Mouse (Mus musculus) forebrain, embryonic 14.5 days (tissue): ENCODE data around the gene Pih1d2. TPM values are rescaled to one million over a fixed set of nuclear protein-coding genes. Genes with fewer than 3 reads are reported as not detected.

Source experiments
- ATAC-seq: fragments of 200-750 bp; cut with Nextera tagmentation; 2 replicates; pipeline ENCODE4 v1.8.0; 2017; ENCODE audit warnings: mild to moderate bottlenecking, moderate library complexity
- DNase-seq: peaks from one replicate; pipeline ENCODE4 v3.0.0-alpha.2; 2015; ENCODE audit warnings: low spot score
- H3K27ac ChIP-seq: fragments of 300-500 bp; sonication (generic); 2 replicates; pipeline ENCODE4 v1.5.1; 2014; ENCODE audit warnings: low read depth, mild to moderate bottlenecking, control low read depth, low read length, moderate library complexity
- H3K27me3 ChIP-seq: fragments of 300-500 bp; sonication (generic); replicated peaks from 2 replicates; pipeline ENCODE4 v1.6.1; 2014; ENCODE audit warnings: low read length, control low read depth, mixed read lengths; ENCODE audit not compliant: control insufficient read depth, insufficient read depth
- H3K36me3 ChIP-seq: fragments of 300-500 bp; sonication (generic); 2 replicates; pipeline ENCODE4 v1.6.1; 2014; ENCODE audit warnings: low read length, control low read depth; ENCODE audit not compliant: control insufficient read depth, insufficient read depth
- H3K4me1 ChIP-seq: fragments of 300-500 bp; sonication (generic); 2 replicates; pipeline ENCODE4 v1.6.1; 2014; ENCODE audit warnings: antibody characterized with exemption, low read length, control low read depth; ENCODE audit not compliant: control insufficient read depth, insufficient read depth
- H3K4me2 ChIP-seq: fragments of 300-500 bp; sonication (generic); 2 replicates; pipeline ENCODE4 v1.6.1; 2014; ENCODE audit warnings: mild to moderate bottlenecking, control low read depth, low read length
- H3K4me3 ChIP-seq: fragments of 300-500 bp; sonication (generic); 2 replicates; pipeline ENCODE4 v1.5.1; 2014; ENCODE audit warnings: low read depth, low read length, control low read depth
- H3K9ac ChIP-seq: fragments of 300-500 bp; sonication (generic); 2 replicates; pipeline ENCODE4 v1.6.1; 2014; ENCODE audit warnings: mild to moderate bottlenecking, low read length, control low read depth, moderate library complexity
- H3K9me3 ChIP-seq: fragments of 300-500 bp; sonication (generic); replicated peaks from 2 replicates; pipeline ENCODE4 v1.6.1; 2016; ENCODE audit warnings: low read length, control low read depth, mixed read lengths; ENCODE audit not compliant: control insufficient read depth
- WGBS: fragments of 180-500 bp; shearing (Covaris S2); extraction: QIAGEN DNeasy Blood & Tissue Kit; methylation state at CpG from one replicate; pipeline ENCODE4 v1.1.7; 2014; 5-methylcytosine and 5-hydroxymethylcytosine counted together
- polyA plus RNA-seq: library from polyadenylated mRNA; unstranded; fragments of >200 nt; fragmentation: Nextera tagmentation; extraction: Ambion mirVana; gene quantifications from 2 replicates; pipeline ENCODE4 v1.2.1, GENCODE M21; 2014

The Pih1d2 gene
- polyA plus RNA-seq, 1 experiment from 2014 or later = 5.1 TPM

DNA sequence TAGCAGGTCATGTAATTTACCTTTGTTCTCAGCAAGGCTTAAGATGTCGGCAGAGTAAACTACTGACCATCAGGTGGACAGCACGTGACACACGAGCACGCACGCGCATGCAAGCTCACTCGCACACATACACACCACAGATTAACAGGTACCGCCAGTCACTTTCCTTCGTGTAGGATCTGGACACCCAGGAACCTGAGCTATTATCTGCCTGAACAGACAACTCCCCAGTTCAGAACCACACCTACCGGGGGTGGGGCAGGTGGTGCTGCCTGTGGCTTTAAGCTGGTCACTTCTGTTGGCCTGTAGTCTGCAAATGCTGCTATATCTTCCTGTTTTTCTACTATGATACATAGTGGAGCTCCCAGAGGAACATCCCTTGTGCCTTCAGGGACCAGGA lies 33.4 kb downstream of the Pih1d2 start:
- DNase-seq (no peak), ATAC-seq (no peak)
- H3K27me3 ChIP-seq = no peaks in the 10 kb centered on the region
- H3K27ac ChIP-seq = no peak overlapping the region
- no peak overlapping the region for H3K4me2 ChIP-seq
- no peaks in the 10 kb centered on the region for H3K4me1 ChIP-seq
- WGBS = 95% methylated on average over 10 of the region's 10 CpGs
- H3K4me3 ChIP-seq = no peak overlapping the region
- H3K9ac ChIP-seq = no peak overlapping the region
- H3K36me3 ChIP-seq = peaks cover 84% of the 10 kb centered on the region
- no peaks in the 10 kb centered on the region for H3K9me3 ChIP-seq

GRCm38 (mm10) chr9:50658391-50658790 lies 41.3 kb downstream of the Pih1d2 start:
- ATAC-seq (no peak), DNase-seq (peak; percentile 35)
- H3K9me3 ChIP-seq = no peaks in the 10 kb centered on the region
- no peak overlapping the region for H3K27ac ChIP-seq
- peak overlapping the region; percentile 79 for H3K4me2 ChIP-seq
- peak overlapping the region; percentile 88 for H3K4me3 ChIP-seq
- WGBS = 21% methylated on average over 5 of the region's 5 CpGs
- peaks cover 30% of the 10 kb centered on the region for H3K36me3 ChIP-seq
- H3K27me3 ChIP-seq = no peaks in the 10 kb centered on the region
- peak overlapping the region; percentile 93 for H3K9ac ChIP-seq
- H3K4me1 ChIP-seq = peaks cover 11% of the 10 kb centered on the region

DNA sequence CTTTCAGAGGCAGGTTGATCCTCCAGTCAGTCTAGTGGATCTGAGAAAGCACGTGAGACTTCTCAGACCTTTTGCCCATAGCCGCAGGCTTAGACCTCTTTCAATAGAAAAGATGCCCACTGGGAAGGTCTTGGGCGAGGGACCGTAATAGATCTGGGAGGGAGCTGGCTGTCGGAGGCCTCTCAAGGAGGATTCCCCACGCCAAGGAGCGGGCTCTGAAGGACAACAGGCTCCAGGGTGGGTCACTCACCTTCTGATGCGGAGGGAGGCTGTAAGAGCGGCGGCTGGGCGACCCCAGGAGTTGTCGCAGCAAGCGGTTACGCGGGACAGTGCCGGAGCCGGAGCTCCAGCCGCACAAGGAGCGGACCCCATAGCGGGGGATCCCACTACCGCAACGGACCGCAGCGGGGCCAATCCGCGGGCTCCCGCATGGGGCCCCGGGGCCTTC lies 41.8 kb downstream of the Pih1d2 start:
- Histone ChIP-seq H3K9ac (peak overlapping the region; percentile 93), H3K27me3 (no peaks in the 10 kb centered on the region), H3K36me3 (peaks cover 26% of the 10 kb centered on the region), H3K4me1 (peaks cover 11% of the 10 kb centered on the region), H3K27ac (peak overlapping the region; percentile 77), H3K4me2 (peak overlapping the region; percentile 79), H3K4me3 (peak overlapping the region; percentile 88), H3K9me3 (no peaks in the 10 kb centered on the region)
- DNase-seq (no peak), ATAC-seq (peak; percentile 59)
- under 1% methylated on average over 28 of the region's 28 CpGs for WGBS

DNA sequence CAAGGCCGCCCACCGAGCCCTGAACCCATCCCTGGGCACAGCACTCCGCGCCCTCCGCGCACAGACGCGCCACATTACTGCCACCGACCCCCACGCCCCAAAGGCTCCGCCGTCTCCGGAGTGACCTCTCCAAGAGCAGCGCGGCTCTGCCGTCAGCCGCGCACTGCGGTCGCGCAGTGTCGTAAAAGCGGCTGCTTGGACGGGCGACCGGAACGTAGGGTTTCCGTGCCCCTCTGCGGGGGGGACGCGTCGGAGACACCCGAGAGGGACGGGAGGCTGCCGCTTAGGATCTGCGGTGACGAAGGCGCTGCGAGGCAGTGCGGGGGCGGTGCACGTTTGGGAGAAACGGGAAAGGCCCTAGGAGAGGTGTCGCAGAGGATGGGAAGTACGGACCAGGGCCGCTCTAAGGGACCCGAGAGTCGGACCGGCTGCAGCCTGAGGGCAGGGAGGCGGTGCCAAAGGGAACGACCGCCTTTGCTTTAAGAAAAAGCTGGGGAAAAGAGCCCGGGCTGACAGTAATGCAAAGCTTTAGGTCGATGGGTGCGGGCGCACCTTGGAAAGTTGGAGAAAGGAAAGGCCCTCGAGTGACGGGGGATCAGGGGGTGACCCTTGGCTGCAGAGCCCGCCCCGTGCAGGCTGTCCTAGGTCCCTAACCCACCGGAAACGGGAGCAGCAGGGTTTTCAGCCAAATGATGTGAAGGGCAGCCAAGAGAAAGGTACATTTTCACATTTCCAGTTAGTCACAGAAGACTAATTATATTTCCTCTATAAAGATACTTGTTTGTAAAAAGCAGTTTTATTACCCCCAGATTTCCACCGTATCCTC lies 42.5 kb downstream of the Pih1d2 start, which contains the start of gene Dlat:
TSS of gene Dlat (minus strand) at position 389 of the 826 bp plus-strand sequence.
- DNase-seq = peak; percentile 94
- no peaks in the 10 kb centered on the region for H3K9me3 ChIP-seq
- peak within 1 kb of the TSS; percentile 79 for H3K4me2 ChIP-seq
- peak within 1 kb of the TSS; percentile 88 for H3K4me3 ChIP-seq
- H3K4me1 ChIP-seq = peaks cover 11% of the 10 kb centered on the region
- peaks cover 26% of the 10 kb centered on the region for H3K36me3 ChIP-seq
- peak within 1 kb of the TSS; percentile 77 for H3K27ac ChIP-seq
- WGBS = under 1% methylated on average over 63 of the region's 63 CpGs
- ATAC-seq = peak; percentile 91
- no peaks in the 10 kb centered on the region for H3K27me3 ChIP-seq
- H3K9ac ChIP-seq = peak within 1 kb of the TSS; percentile 93

- ATAC-seq = no peak
- WGBS = 12% methylated on average over 12 of the region's 12 CpGs
- H3K27ac ChIP-seq = no peak overlapping the region
- peak overlapping the region; percentile 88 for H3K4me3 ChIP-seq
- DNase-seq = peak; percentile 16
- H3K27me3 ChIP-seq = no peaks in the 10 kb centered on the region
- peaks cover 25% of the 10 kb centered on the region for H3K36me3 ChIP-seq
- H3K9ac ChIP-seq = peak overlapping the region; percentile 93; the same call in 1 of the 2 replicates
- no peaks in the 10 kb centered on the region for H3K9me3 ChIP-seq
- peak overlapping the region; percentile 79 for H3K4me2 ChIP-seq
- peaks cover 11% of the 10 kb centered on the region for H3K4me1 ChIP-seq
Measured at GRCm38 (mm10) chr9:50660431-50660830, 43.3 kb downstream of the Pih1d2 start.

- H3K9ac ChIP-seq = no peak overlapping the region
- H3K4me1 ChIP-seq = peaks cover 6% of the 10 kb centered on the region
- DNase-seq = no peak
- H3K9me3 ChIP-seq = no peaks in the 10 kb centered on the region
- H3K27me3 ChIP-seq = no peaks in the 10 kb centered on the region
- no peak overlapping the region for H3K4me3 ChIP-seq
- WGBS = 91% methylated on average over 5 of the region's 5 CpGs
- ATAC-seq = no peak
- peaks cover 32% of the 10 kb centered on the region for H3K36me3 ChIP-seq
- no peak overlapping the region for H3K4me2 ChIP-seq
- H3K27ac ChIP-seq = no peak overlapping the region
Measured at GRCm38 (mm10) chr9:50664826-50665225, 47.7 kb downstream of the Pih1d2 start.

- no peaks in the 10 kb centered on the region for H3K9me3 ChIP-seq
Measured at GRCm38 (mm10) chr9:50666442-50666841, 49.3 kb downstream of the Pih1d2 start.

GRCm38 (mm10) chr9:50667579-50668498 lies 50.7 kb downstream of the Pih1d2 start:
- WGBS = 82% methylated on average over 8 of the region's 8 CpGs
- Histone ChIP-seq H3K27me3 (no peaks in the 10 kb centered on the region), H3K9me3 (no peaks in the 10 kb centered on the region), H3K27ac (no peak overlapping the region), H3K9ac (no peak overlapping the region), H3K4me1 (no peaks in the 10 kb centered on the region), H3K36me3 (peaks cover 32% of the 10 kb centered on the region), H3K4me2 (no peak overlapping the region), H3K4me3 (no peak overlapping the region)
- ATAC-seq = no peak
- no peak for DNase-seq

More at GRCm38 (mm10) chr9:50666442-50666841, 49.3 kb downstream of the Pih1d2 start:
- Histone ChIP-seq H3K4me3 (no peak overlapping the region), H3K27ac (no peak overlapping the region), H3K4me1 (no peaks in the 10 kb centered on the region), H3K36me3 (peaks cover 32% of the 10 kb centered on the region), H3K4me2 (no peak overlapping the region), H3K27me3 (no peaks in the 10 kb centered on the region), H3K9ac (no peak overlapping the region)
- DNase-seq = no peak
- no peak for ATAC-seq
- WGBS = 89% methylated on average over 6 of the region's 6 CpGs
